Mouse (Mus musculus): ENCODE results near the gene Ate1.

DNA sequence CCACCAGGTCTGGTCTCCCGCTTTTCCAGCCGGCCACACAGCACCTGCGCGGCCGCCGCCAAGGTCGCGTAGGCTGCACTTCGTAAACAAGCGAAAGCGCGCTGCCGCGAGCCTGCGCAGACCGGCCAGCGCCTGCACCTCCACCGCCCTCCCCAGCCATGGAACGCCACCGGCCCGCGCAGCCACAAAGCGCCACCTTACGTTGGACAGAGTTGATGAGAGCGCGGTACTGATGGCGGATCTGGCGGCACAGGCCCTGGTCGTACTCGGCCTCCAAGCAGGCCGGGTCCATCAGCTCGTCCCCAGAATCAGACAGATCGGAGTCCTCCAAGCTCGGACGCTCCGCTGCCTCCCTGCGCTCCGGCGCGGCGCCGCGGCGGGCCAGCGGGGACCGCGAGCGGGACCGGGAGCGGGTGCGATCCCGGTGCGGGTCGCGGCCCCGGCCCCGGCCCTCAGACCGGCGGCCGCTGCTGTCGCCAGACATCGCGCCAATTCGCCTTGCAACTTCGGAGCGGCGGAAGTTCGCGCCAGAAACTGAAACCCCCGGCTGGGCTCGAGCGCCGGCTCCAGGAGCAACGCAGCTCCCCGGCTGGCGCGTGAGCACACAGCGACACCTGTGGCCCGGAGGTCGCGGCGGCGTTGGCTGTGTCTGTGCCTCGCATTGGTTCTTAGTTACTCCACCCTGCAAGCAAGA is 26.8 kb upstream of the Ate1 start:
- TF ChIP-seq CTCF (IDR thresholded peaks at IDR 0.05; ENCODE audit: borderline replicate concordance, control insufficient read depth, extremely low read depth, insufficient read depth, low read length, poor library complexity): peak; percentile 87
- peak; percentile 51; the same call in 1 of the 2 replicates for TF ChIP-seq POLR2A (IDR thresholded peaks at IDR 0.05; ENCODE audit: control insufficient read depth, extremely low read depth, insufficient read depth, low read length, poor library complexity)

Data from thymus, adult 2 months (tissue).